Mouse (Mus musculus): ENCODE data around the gene Prdm5. TPM values are rescaled to one million over a fixed set of nuclear protein-coding genes. Genes with fewer than 3 reads are reported as not detected.

Prdm5 gene
- polyA plus RNA-seq, 1 experiment from 2014 or later = 16.9 TPM

DNA sequence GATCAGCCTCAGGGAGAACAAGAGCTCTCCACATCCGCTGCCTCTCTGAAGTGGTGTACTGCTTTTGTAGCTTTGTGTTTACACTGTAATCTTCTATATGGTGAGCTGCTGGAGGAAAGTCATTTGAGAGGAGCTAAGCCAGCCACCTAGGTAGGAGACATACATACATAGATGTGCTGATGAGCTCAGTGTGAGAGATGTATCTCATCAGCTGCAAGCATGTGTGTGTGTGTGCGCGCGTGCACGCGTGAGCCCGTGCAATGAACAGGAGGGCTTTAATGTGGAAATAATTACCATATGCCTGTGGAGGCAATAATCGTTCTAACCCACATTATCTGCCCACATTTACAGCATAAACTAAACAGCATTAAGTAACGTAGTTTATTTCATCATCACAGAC, 191.6 kb downstream of the Prdm5 start:
- Histone ChIP-seq H3K4me3 (no peak overlapping the region), H3K36me3 (no peaks in the 10 kb centered on the region), H3K9me3 (no peaks in the 10 kb centered on the region), H3K4me1 (peaks cover 6% of the 10 kb centered on the region; the same call in 1 of the 2 replicates), H3K27ac (no peak overlapping the region), H3K27me3 (ENCODE audit: insufficient read depth, poor library complexity, severe bottlenecking) (no peaks in the 10 kb centered on the region)
- DNase-seq (ENCODE audit: low spot score) = no peak
- 93% methylated on average over 9 of the region's 9 CpGs for whole genome bisulfite sequencing

Other genes with a start within 250 kb of the Prdm5 start
- 4.1 and 8.9 TPM in 2 replicates for gene Ndnf, start 107.4 kb upstream of the Prdm5 start, polyA plus RNA-seq (2016; fragmentation: Nextera tagmentation; extraction: Ambion mirVana)
- not detected in 2 replicates for gene 4930544G11Rik, start 173.6 kb downstream of the Prdm5 start, polyA plus RNA-seq (2016; fragmentation: Nextera tagmentation; extraction: Ambion mirVana)

Data from heart, embryonic 10.5 days (tissue).